Comparison of ENCODE assay signal across 29 mouse cellular contexts in the genomic region with DNA sequence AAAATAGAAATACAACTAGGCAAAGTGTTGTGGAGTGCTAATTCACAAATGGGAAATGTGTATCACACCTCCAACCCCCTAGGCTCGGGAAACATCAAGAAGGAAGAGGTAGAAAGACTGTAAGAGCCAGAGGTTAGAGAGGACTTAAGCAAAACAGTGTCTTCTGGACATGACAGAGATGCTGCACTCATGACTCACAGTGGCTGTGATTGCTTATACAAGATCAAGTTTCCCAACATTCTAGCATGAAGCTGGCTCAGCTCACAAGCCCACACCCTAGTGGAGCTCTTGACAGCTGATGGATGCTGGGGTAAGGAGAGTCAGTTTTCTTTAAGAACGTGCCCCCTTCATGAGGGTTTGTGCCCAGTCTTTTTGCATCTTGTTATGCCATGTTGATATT. TPM values are rescaled to one million over a fixed set of nuclear protein-coding genes. Genes with fewer than 3 reads are reported as not detected.
DNase-seq lines count a peak whose midpoint lies in the region; ATAC-seq and TF ChIP-seq lines count a peak whose summit lies in the region.
"Had no signal": no experiment of that assay in that cellular context is flagged by ENCODE, and none has a peak within 500 bp of the region (broad histone marks: within the 10 kb centered on the region; RNA-seq: fewer than 3 reads in every experiment).

No protein-coding gene starts in this region.

- no peak for DNase-seq in frontal cortex, postnatal 14 days (ENCODE audit: low spot score in 2 of 2)
- DNase-seq in 3T3-L1 (ENCODE audit: low read depth, low spot score) = peak; percentile 77
- peak; percentile 22 for DNase-seq in adipocyte (ENCODE audit: low spot score)
- DNase-seq in ovary, adult 18-20 months (ENCODE audit: low spot score) = no peak
- DNase-seq in cerebellum, postnatal 4 days (ENCODE audit: low spot score in 2 of 2) = no peak
- DNase-seq: adrenal gland, postnatal 10 days; B cell, adult 2 months; cerebellum, adult 11 months; cerebellum, adult 2 months; cerebellum, postnatal 10 days; cerebellum, postnatal 36 days; forebrain, postnatal 0 days; gastrocnemius, postnatal 10 days; heart, adult 11 months had no signal

- no peak overlapping the region for H3K4me3 ChIP-seq in myocyte
- H3K4me3 ChIP-seq: hindbrain, embryonic 12.5 days; hindbrain, embryonic 15.5 days; intestine, embryonic 15.5 days had no signal

- no peaks in the 10 kb centered on the region for H3K79me2 ChIP-seq in myocyte (ENCODE audit: control insufficient read depth, insufficient read depth)

- peak; percentile 70 for ATAC-seq in frontal cortex, adult (ENCODE audit: low TSS enrichment)
- ATAC-seq: activated CD4-positive, CD25-positive, alpha-beta regulatory T cell, adult 4 months; forebrain, embryonic 14.5 days; forebrain, postnatal 0 days; intestine, embryonic 15.5 days had no signal

- TF ChIP-seq POLR2A in myocyte (IDR thresholded peaks at IDR 0.05; ENCODE audit: insufficient read length, low read depth) = no peak

- H3K4me2 ChIP-seq in myocyte (ENCODE audit: low read depth) = peak overlapping the region; percentile 60
- H3K4me2 ChIP-seq: heart, embryonic 11.5 days; hindbrain, embryonic 12.5 days; hindbrain, embryonic 15.5 days; intestine, embryonic 15.5 days had no signal

- no peak overlapping the region for H3ac ChIP-seq in myocyte (ENCODE audit: control insufficient read depth, insufficient read length)

- H3K36me3 ChIP-seq in myocyte (ENCODE audit: control insufficient read depth, insufficient read depth) = peaks cover 4% of the 10 kb centered on the region
- H3K36me3 ChIP-seq: hindbrain, embryonic 15.5 days; intestine, embryonic 15.5 days had no signal

- H3K27me3 ChIP-seq in myocyte (ENCODE audit: control insufficient read depth, insufficient read depth, insufficient read length) = no peaks in the 10 kb centered on the region
- H3K27me3 ChIP-seq: CH12.LX; hindbrain, embryonic 12.5 days; hindbrain, embryonic 15.5 days; intestine, embryonic 15.5 days had no signal

TF ChIP-seq in myocyte, 11 proteins besides CTCF, POLR2A, EP300 and RAD21:
- TF ChIP-seq MYOD1 (IDR thresholded peaks at IDR 0.05; ENCODE audit: control insufficient read depth in 1 of 3, insufficient read length in 2 of 3, low read depth in 2 of 3) (peak in 1 of 3 experiments; percentile 2), CEBPB (IDR thresholded peaks at IDR 0.05; ENCODE audit: insufficient read depth, poor library complexity, severe bottlenecking) (no peak), MYOG (IDR thresholded peaks at IDR 0.05; ENCODE audit: control insufficient read depth in 1 of 3, insufficient read depth in 1 of 3, insufficient read length in 2 of 3, low read depth in 2 of 3) (peak in 2 of 3 experiments; percentile 2 to 36), TCF12 (IDR thresholded peaks at IDR 0.05; ENCODE audit: insufficient read depth, poor library complexity, severe bottlenecking) (no peak), E2F4 (IDR thresholded peaks at IDR 0.05; ENCODE audit: insufficient read depth) (no peak), REST (IDR thresholded peaks at IDR 0.05; ENCODE audit: insufficient read depth, insufficient read length) (no peak), POLR2AphosphoS2 (IDR thresholded peaks at IDR 0.05; ENCODE audit: insufficient read length, low read depth) (no peak)

RNA-seq across cellular contexts. Expression of a gene that starts 6.3 kb away (rescaled TPM):
- polyA plus RNA-seq in myocyte (2012; fragmentation: generic; extraction: Trizol) = not detected
- polyA plus RNA-seq: activated CD4-positive, CD25-positive, alpha-beta regulatory T cell, adult 4 months; cerebellum, adult 2 months; embryonic facial prominence, embryonic 11.5 days; forebrain, embryonic 11.5 days; forebrain, embryonic 14.5 days; forebrain, postnatal 0 days; G1E; heart, embryonic 11.5 days; heart, embryonic 14.5 days; heart, postnatal 0 days; hindbrain, embryonic 12.5 days; hindbrain, embryonic 15.5 days; intestine, embryonic 15.5 days had no signal

RNA-seq across cellular contexts. Expression of a gene that starts 17.4 kb away (rescaled TPM):
- 32.6 TPM for polyA plus RNA-seq in myocyte (2012; fragmentation: generic; extraction: Trizol)

RNA-seq across cellular contexts. Expression of a gene that starts 30.5 kb away (rescaled TPM):
- not detected for polyA plus RNA-seq in myocyte (2012; fragmentation: generic; extraction: Trizol)
- polyA plus RNA-seq: G1E; heart, embryonic 14.5 days; heart, postnatal 0 days had no signal

RNA-seq across cellular contexts. Expression of a gene that starts 42.0 kb away (rescaled TPM):
- 1,139 TPM for polyA plus RNA-seq in myocyte (2012; fragmentation: generic; extraction: Trizol)
- polyA plus RNA-seq: activated CD4-positive, CD25-positive, alpha-beta regulatory T cell, adult 4 months; G1E had no signal

RNA-seq across cellular contexts. Expression of a gene that starts 42.9 kb away (rescaled TPM):
- polyA plus RNA-seq in myocyte (2012; fragmentation: generic; extraction: Trizol) = not detected
- polyA plus RNA-seq: activated CD4-positive, CD25-positive, alpha-beta regulatory T cell, adult 4 months; embryonic facial prominence, embryonic 11.5 days; embryonic facial prominence, embryonic 14.5 days; forebrain, embryonic 11.5 days; forebrain, embryonic 14.5 days; G1E; heart, embryonic 11.5 days; heart, embryonic 14.5 days; heart, postnatal 0 days; hindbrain, embryonic 12.5 days; hindbrain, embryonic 15.5 days; intestine, embryonic 15.5 days had no signal

Comparison
In these comparisons a context has a peak if more than half of its experiments do, and no peak if none do; other contexts are left out.
1. DNase-seq: peak in 3T3-L1 (single experiment) and adipocyte (single experiment); none in frontal cortex, postnatal 14 days (0 of 2), ovary, adult 18-20 months (single experiment) and cerebellum, postnatal 4 days (0 of 2).